Mouse (Mus musculus): ENCODE measurements around the gene Dnal1.

DNA sequence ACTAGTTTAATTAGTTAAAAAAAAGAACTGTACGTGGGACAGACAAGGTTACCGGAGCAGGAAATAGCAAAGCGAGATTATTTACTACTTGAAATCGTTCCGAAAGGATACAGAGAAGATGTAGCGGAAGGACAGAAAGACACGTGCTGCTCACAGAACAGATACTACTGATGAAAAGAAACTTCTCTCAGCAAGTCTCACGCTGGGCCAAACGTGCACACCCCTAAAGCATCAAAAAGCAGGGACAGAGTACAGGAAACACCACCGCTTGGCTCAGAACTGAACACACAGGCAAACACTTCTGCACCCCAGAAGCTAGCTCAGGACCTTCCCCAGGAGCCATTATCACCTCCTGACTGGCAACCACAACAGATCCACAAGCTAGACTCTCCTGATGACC lies 56.4 kb downstream of the Dnal1 start:
- TF ChIP-seq CTCF (IDR thresholded peaks at IDR 0.05; ENCODE audit: low read depth, low read length) = no peak
- TF ChIP-seq POLR2A (IDR thresholded peaks at IDR 0.05; ENCODE audit: insufficient read depth, low read length) = no peak
- TF ChIP-seq EP300 (IDR thresholded peaks at IDR 0.05; ENCODE audit: insufficient read depth, low read depth, low read length) = no peak

All from ES-Bruce4 (cell line).